Mouse (Mus musculus): ENCODE data around the gene 4930558K02Rik.

4930558K02Rik gene

GRCm38 (mm10) chr1:161942082-161942481 lies 37.4 kb downstream of the 4930558K02Rik start:
- DNase-seq = no peak

GRCm38 (mm10) chr1:161932286-161932685 lies 47.1 kb downstream of the 4930558K02Rik start:
- no peak for DNase-seq

- no peak for DNase-seq
These were observed 47.6 kb downstream of the 4930558K02Rik start for GRCm38 (mm10) chr1:161931817-161932216.

- DNase-seq = no peak
These were observed 48.1 kb downstream of the 4930558K02Rik start for GRCm38 (mm10) chr1:161931313-161931712.

GRCm38 (mm10) chr1:161927976-161928375 lies 51.5 kb downstream of the 4930558K02Rik start:
- no peak for DNase-seq

- DNase-seq = no peak
These were observed 54.1 kb downstream of the 4930558K02Rik start for GRCm38 (mm10) chr1:161925281-161925805.

GRCm38 (mm10) chr1:161924321-161924720 lies 55.1 kb downstream of the 4930558K02Rik start:
- DNase-seq = no peak

- DNase-seq = no peak
These were observed 57.5 kb downstream of the 4930558K02Rik start for GRCm38 (mm10) chr1:161921928-161922327.

- no peak for DNase-seq
These were observed 58.7 kb downstream of the 4930558K02Rik start for GRCm38 (mm10) chr1:161920475-161921454.

GRCm38 (mm10) chr1:161919594-161919993 lies 59.8 kb downstream of the 4930558K02Rik start:
- no peak for DNase-seq

- DNase-seq = no peak
These were observed 60.6 kb downstream of the 4930558K02Rik start for GRCm38 (mm10) chr1:161918682-161919372.

- no peak for DNase-seq
These were observed 61.4 kb downstream of the 4930558K02Rik start for GRCm38 (mm10) chr1:161917940-161918484.

GRCm38 (mm10) chr1:161916036-161916435 lies 63.4 kb downstream of the 4930558K02Rik start:
- DNase-seq = no peak

GRCm38 (mm10) chr1:161913648-161913984 lies 65.8 kb downstream of the 4930558K02Rik start:
- no peak for DNase-seq

GRCm38 (mm10) chr1:161912940-161913647 lies 66.3 kb downstream of the 4930558K02Rik start:
- no peak for DNase-seq

- no peak for DNase-seq
These were observed 70.4 kb downstream of the 4930558K02Rik start for GRCm38 (mm10) chr1:161909074-161909473.

GRCm38 (mm10) chr1:161907795-161908457 lies 71.5 kb downstream of the 4930558K02Rik start:
- DNase-seq = no peak

GRCm38 (mm10) chr1:161907111-161907510 lies 72.3 kb downstream of the 4930558K02Rik start:
- DNase-seq = no peak

GRCm38 (mm10) chr1:161902692-161903452 lies 76.6 kb downstream of the 4930558K02Rik start:
- DNase-seq = no peak

- no peak for DNase-seq
These were observed 79.3 kb downstream of the 4930558K02Rik start for GRCm38 (mm10) chr1:161900129-161900528.

- no peak for DNase-seq
These were observed 82.2 kb downstream of the 4930558K02Rik start for GRCm38 (mm10) chr1:161897235-161897634.

Measured in layer of hippocampus, adult 9-11 months (tissue).